Mouse (Mus musculus): ENCODE data around the gene Inpp5k.

DNA sequence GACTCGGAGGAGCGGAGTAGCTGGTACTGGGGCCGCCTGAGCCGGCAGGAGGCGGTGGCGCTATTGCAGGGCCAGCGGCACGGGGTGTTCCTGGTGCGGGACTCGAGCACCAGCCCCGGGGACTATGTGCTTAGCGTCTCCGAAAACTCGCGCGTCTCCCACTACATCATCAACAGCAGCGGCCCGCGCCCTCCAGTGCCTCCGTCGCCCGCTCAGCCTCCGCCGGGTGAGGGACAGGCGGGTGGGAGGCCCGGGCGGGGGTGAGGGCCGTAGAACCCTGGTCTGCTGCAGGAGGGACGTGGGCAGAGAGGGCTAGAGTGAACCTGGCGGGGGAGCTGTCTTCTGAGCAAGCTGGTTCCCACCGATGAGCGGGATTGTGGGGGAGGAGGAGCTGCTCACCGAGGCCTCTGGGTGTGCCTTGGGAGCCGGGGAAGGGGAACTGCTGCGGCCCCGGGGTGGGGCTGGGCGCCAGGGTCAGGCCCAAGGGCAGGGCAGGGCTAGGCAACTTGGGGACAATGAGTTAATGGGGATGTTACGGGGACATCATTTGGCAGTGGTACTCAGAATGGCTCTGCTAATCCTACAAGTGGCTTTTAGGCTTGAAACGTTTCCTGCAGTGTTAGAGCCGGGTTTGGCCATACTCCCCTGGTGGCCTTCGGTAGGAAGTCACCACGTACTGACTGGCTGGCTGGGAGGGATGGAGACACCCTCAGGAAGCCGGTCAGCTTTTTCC lies 48.8 kb downstream of the Inpp5k start:
- TF ChIP-seq MYOG (IDR thresholded peaks at IDR 0.05; ENCODE audit: control insufficient read depth in 1 of 3, insufficient read depth in 1 of 3, insufficient read length in 2 of 3, low read depth in 2 of 3) (no peak), POLR2A (IDR thresholded peaks at IDR 0.05; ENCODE audit: insufficient read length, low read depth) (no peak), MAX (IDR thresholded peaks at IDR 0.05; ENCODE audit: low read depth) (no peak), E2F4 (IDR thresholded peaks at IDR 0.05; ENCODE audit: insufficient read depth) (no peak), USF1 (IDR thresholded peaks at IDR 0.05; ENCODE audit: low read depth) (no peak), MYOD1 (IDR thresholded peaks at IDR 0.05; ENCODE audit: control insufficient read depth in 1 of 3, insufficient read length in 2 of 3, low read depth in 2 of 3) (no peak), SRF (IDR thresholded peaks at IDR 0.05; ENCODE audit: control insufficient read depth, insufficient read length, low read depth) (peak; percentile 1), POLR2AphosphoS2 (IDR thresholded peaks at IDR 0.05; ENCODE audit: insufficient read length, low read depth) (peak; percentile 22), TCF12 (IDR thresholded peaks at IDR 0.05; ENCODE audit: insufficient read depth, poor library complexity, severe bottlenecking) (no peak)
